Mouse (Mus musculus) layer of hippocampus, adult 6 months (tissue): ENCODE results near the gene Sel1l. TPM values are rescaled to one million over a fixed set of nuclear protein-coding genes. Genes with fewer than 3 reads are reported as not detected.

Experiments used
- long read RNA-seq, 2 experiments: library from polyadenylated mRNA; unstranded; transcript quantifications; one replicate each; pipeline ENCODE4 v2.0.0; 2019 to 2020
- microRNA-seq: library from miRNA; unstranded; fragments of <30 nt; microRNA quantifications from one replicate; pipeline ENCODE4 v1.2.0, GENCODE M21; 2020
- polyA plus RNA-seq: library from polyadenylated mRNA; unstranded; fragments of <200 nt; fragmentation: Nextera tagmentation; gene quantifications from 2 replicates; pipeline ENCODE4 v1.2.3, GENCODE M21; 2021

The Sel1l gene
- 51.6 and 54.7 TPM in 2 replicates for polyA plus RNA-seq
- long read RNA-seq, experiment 1, full-length matches to known transcripts: 30 of 90 reads
- long read RNA-seq, experiment 1, partial matches to known transcripts: 19 of 90 reads
- long read RNA-seq, experiment 1, other reads (novel, unspliced or antisense): 41 of 90 reads
- long read RNA-seq, experiment 2, full-length matches to known transcripts: 343 of 423 reads
- long read RNA-seq, experiment 2, partial matches to known transcripts: 25 of 423 reads
- long read RNA-seq, experiment 2, other reads (novel, unspliced or antisense): 55 of 423 reads

DNA sequence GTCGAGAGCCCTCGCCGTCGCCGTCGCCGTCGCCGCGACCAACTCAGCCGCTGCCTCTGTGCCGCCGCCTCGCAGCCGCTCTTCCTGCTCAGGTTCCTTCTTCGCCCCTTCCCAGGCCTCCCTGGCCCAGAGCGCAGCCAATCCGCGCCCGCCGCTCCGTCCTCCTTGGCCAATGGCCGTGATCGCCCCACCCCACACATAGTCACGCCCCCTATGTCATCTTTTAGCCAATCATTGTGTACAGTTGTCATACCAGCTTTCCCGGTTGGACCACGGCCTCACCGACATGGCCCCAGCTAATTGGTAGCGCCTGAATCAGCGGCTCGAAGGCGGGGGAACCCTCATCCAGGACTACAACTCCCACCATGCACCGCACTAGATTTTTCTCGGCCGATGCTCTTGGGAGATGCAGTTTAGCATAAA is at the start of gene Sel1l:
Gene Sel1l (minus strand): TSS at position 113 of the 423 bp plus-strand sequence.

DNA sequence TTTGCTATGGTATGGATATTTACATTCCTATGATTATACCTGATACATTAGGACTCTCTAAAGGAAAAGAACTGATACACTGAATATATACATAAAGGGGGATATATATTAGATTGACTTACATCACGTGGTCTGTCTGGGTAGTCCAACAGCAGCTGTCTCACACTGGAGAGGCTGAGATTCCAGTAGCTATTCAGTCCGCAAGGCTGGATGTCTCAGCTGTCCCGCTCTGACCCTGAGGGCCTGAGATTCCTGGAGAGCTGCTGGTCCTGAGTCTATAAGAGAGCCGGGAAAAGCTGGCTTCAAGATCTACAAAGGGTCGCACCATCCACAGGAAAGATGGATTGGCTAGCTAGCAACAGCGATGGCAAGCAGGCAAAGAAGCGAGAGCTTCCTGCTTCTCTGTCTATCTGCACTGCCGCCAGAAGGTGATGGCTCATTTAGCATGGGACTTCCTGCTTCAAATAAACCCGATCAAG is 61.0 kb downstream of the Sel1l start, which contains the start of gene Ston2:
Gene Ston2 (minus strand): TSS at position 429 of the 479 bp plus-strand sequence.

Small RNA genes within 50 kb of the gene (microRNA-seq; reads per million reads assigned to microRNA genes)
- gene Gm22015: not detected

Other genes with a start within 250 kb of the Sel1l start
- 5.7 and 6.0 TPM in 2 replicates for gene Ston2, start 60.8 kb downstream of the Sel1l start, polyA plus RNA-seq